Mouse (Mus musculus) cerebellum, postnatal 25 days (tissue): ENCODE results near the gene Crybb2.

Source experiments
- DNase-seq, 2 experiments: peaks; one replicate each; pipeline ENCODE4 v3.0.0; 2021; ENCODE audit warnings: mixed read lengths in 2 of 2

Gene Crybb2

DNA sequence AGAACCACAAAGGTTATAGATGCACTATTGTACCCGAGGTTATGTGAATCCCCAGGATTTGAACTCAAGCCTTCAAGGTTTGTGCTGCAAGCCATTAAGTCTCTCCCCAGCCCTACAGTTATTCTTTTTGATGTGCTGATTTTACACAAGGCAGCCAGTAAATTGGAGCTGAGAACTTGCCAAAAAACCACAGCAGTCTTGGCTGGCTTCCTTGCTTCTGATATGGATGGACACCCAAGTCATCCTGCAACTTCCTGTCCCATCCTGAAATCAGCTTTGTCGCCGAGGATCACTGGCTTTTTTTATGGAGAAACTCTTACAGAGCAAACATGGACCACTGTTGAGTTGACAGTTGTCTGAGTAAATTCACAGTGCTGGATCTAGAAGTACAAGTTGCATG lies 39.8 kb downstream of the Crybb2 start:
- DNase-seq: no peak

DNA sequence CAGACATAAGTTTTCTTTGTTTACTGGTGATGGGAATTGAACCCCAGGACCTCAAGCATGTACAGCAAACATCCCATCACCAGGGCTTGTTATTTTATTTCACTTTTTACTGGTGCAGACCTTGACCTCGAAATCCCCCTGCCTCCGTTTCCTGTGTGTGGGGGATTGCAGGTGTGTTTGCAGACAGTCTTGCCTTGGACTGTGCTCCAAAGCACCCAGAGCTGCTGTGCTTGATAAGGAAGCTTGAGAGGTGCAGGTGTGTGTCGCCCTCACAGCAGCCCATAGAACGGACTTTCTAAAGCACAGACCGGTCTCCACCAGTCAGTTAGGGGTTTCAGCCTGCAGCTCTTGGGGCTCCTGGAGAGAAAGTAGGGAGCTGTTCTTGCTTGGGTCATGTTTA lies 43.2 kb downstream of the Crybb2 start:
- no peak for DNase-seq

DNA sequence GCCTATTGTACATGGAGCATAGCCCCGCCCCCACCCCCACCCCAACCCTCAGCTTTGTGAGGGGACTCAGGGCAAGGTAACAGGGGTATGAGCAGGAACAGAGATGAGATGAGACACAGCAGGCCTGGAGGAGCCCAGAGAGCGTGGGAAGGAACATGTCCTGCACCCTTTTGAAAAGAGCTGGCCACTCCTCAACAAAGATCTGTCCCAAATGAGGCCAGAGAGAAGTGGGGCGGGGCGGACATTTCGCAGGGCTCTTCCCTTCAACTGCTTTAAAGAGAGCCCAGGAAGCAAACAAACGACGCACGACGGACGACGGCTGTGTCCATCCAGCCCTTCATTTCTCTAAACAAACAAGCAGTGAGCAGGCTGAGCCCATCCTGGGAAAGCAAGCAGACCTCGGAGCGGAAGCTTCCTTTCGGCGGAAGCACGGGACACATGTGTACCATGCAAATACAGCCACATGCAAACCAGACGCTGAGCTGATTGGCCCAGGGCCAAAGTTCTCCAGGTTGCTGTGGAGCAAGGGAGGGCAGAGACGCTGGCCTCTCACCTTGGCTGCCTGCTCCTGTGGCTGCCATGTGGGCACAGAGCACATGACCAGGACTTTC lies 45.7 kb downstream of the Crybb2 start:
- peak; percentile 34 to 62 for DNase-seq

DNA sequence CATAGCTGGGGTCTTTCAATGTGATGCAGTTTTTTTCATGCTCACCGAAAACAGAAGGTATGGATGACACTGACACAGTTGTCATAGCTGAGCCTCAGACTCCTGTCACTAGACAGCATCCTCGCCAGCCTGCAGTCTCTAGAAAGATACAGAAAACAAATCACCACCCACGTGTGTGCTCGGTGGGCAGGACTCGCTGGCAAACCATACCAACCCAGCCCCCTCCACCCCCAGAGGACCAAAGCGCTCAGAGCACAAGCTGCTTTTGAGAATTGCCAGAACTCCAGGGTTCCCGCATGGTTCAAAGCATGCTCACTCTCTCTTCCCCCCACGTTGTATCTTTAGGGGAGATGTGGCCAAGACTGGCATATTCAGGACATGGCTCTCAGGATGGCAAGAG lies 51.7 kb downstream of the Crybb2 start:
- no peak for DNase-seq

DNA sequence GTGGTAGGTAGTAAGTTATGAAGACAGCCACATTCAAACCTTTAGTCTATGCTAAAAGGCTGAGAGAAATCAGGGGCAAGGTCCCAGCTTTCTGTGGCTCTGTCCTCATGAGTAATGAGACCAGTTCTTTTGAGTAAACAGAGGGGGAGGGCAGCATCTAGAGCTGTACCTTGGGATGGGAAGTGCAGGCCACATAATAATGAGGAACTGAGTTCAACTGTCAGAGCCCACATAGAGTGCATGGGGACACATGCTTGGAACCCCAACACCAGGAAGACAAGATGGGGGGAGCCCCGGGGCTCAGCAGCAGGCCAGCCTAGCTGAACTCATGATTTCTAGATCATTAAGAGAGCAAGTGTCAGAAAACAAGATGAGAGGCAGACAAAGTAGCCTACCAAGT lies 52.9 kb downstream of the Crybb2 start:
- no peak for DNase-seq

DNA sequence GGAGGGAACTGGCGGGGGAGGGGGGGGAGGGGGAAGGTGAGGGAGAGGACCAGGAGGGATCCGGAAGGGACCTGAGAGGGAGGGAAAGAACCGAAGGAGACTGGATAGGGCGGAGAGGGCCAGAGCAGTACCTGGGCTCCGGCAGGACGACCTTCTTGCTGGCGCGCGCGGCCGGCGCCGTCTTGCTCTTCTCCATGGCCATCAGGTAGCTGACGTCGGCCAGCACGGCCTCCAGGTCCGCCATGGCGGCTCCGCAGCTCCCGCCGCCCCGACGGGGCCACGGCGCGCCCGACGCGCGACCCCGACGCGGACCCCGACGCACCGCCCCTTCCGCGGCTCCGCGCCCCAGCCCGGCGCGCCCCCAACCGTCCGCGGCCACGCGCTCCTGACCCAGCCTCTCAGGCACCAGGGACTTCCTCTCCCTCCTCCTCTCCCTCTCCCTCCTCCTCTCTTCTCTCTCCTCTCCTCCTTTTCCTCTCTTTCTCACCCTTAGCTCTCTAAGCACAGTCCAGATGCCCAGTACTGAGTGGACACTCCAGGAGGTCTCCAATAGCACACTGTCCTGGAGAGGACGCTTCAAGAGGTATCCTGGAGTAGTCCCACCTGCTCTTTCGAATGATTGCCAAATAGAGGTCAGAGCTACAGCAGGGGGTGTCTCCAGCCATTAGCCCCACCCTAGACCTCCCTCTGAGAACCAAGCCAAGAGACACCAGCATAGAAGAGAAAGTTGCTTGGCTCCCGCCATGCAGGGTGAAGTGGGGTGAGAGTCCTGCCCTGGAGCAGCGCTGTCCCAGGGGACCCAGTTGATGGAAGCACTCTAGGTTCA lies 54.5 kb downstream of the Crybb2 start, which contains the start of gene Grk3:
Grk3 (minus strand) TSS at position 556 of the 826 bp plus-strand sequence.
- DNase-seq: peak; percentile 82 to 86

DNA sequence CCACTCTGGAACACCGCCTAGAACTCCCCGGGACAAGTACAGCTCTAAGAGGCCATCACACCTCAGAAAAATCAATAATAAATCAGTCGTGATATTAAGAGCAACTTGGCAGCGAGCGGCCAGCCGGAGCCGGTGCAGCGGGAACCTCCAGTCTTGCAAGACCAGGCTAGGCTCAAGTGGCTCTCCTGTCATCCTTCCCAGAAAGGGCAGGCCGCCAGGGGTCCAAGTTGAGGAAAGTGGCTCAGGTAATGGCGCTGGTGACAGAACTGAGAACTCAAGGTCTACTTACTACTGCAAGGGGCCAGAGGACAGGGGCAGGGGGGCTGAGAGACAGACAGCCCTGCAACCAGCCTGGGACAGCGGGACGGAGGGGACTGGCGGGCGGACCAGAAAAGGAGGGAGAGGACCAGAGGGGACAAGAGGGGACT lies 55.1 kb downstream of the Crybb2 start:
- peak; percentile 75 to 78 for DNase-seq

DNA sequence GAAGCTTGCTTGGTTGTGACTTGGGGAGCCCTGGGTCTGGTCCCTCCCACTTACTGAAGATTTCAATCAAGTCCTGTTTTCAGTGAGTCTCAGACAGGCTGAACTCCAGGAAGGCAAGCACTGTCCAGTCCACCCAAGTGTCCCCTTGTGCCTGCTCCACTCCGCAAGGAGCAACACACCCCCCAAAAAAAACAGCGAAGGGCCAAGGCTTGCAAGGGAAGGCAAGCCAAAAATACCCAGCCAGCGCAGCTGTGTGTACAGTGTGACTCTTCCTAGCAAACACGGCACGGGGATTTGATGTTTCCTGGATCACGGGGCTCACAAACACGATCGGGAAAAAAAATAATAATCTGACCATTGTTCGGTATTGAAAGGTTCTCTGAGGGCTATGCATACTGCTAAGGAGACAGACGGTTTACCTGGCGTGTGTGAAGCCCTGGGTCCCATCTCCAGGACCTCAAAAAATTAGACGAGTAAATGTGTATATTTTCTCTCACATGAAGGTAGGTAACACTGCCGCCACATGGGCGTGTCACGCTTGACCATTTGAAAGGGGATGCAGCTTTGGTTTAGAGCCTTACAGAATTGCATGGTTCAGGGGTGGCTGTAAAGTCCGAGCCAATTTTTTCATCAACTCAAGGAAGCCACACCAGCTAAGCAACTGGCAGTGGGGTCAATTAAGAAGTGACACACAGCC lies 55.7 kb downstream of the Crybb2 start:
- peak; percentile 65 to 68 for DNase-seq

DNA sequence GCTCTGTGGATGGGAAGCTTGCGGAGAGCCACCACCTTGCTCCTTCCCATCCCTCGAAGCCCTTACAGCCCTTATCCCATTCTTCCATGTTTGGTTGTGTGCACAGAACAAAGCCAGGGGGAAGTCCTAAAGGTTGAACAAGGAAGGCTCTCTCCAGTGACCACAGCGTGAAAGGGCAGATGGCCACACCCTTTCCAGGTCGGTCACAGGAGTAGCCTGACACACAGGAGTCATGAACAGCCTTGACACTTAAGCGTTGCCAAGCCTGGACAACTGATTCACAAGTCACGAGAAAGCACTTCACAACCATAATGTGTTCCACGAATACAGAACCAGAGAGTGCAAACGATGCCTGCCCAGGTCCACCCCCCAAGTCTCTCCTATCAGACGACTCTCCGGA lies 58.0 kb downstream of the Crybb2 start:
- DNase-seq: no peak

DNA sequence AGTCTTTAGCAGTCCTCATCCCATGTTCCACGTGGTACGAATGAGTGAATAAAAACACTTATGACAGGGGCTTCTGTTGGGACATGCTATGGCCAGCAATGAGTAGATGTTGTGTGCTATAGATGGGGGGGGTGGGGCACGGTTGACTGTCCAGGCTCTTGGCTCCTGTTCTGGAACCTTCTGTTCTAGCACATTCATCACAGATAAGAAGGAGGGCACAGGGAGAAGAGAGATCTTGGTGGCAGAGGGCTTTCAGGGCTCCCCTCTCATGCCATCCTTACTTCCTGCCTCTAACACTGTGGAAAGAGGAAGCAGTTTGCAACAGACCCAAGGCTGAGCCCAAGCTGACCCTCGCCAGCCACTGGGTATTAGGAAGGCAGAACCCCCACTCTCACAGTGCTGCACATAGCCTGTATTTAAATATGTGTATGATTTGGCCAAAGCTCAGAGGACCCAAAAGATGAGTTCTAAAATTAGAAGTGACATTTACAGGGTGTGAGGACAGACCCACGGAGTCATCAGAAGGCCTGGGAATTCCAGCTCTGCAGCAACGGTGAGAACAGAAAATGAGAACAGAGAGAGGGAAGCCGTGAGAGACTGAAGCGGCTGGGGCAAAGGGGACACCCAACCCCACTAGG lies 60.6 kb downstream of the Crybb2 start:
- DNase-seq: no peak

DNA sequence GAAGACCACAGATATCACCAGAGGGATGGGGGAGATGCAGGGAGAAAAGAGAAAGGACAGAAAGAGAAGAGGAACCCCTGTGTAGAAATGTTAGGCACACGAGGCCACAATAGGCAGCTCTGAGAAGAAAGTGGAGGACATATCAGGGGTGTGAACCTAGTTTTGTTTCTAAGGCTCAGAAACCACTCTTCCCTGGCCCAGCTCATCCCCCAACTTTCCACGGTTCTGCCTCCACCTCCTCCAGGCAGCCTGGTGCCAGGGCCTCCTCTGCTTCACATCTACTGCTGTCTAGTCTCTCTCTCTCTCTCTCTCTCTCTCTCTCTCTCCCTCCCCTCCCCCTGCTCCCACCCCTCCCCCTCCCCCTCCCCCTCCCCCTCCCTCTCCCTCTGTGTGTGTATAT lies 61.4 kb downstream of the Crybb2 start:
- DNase-seq: no peak
